1 mouse cellular context compared by ENCODE assay signal in genomic region chr12:86795838-86796232, GRCm38 (mm10).
TF ChIP-seq lines count a peak whose summit lies in the region.

No protein-coding gene starts in this region.

TF ChIP-seq in CH12.LX, 34 proteins besides CTCF, POLR2A, EP300 and RAD21 (continued from another document):
- TF ChIP-seq KAT2A (IDR thresholded peaks at IDR 0.05; ENCODE audit: insufficient replicate concordance, low read length) (no peak), ZC3H11A (IDR thresholded peaks at IDR 0.05; ENCODE audit: low read depth, low read length) (peak; percentile 98), SMC3 (IDR thresholded peaks at IDR 0.05; ENCODE audit: low read depth, low read length) (peak; percentile 100), MEF2A (IDR thresholded peaks at IDR 0.05; ENCODE audit: borderline replicate concordance, low read depth, low read length) (peak; percentile 65; the same call in 1 of the 2 replicates), UBTF (IDR thresholded peaks at IDR 0.05; ENCODE audit: low read depth, low read length) (no peak), ZNF384 (IDR thresholded peaks at IDR 0.05; ENCODE audit: low read depth, low read length) (peak; percentile 63)
